Mouse (Mus musculus): ENCODE results near the gene Olfr221. TPM values are rescaled to one million over a fixed set of nuclear protein-coding genes. Genes with fewer than 3 reads are reported as not detected.

Olfr221 gene
- polyA plus RNA-seq, 1 experiment from 2014 or later = not detected

GRCm38 (mm10) chr14:51989461-51989970 lies 52.7 kb downstream of the Olfr221 start:
- ATAC-seq (no peak), DNase-seq (no peak)
- H3K4me1 ChIP-seq (ENCODE audit: insufficient read depth) = peaks cover 25% of the 10 kb centered on the region
- no peak overlapping the region for H3K9ac ChIP-seq (replicated peaks)
- 0 out of 2 replicates have a peak overlapping the region, but pooled peaks have one; percentile 26 for H3K4me2 ChIP-seq (ENCODE audit: low read depth, low read length)
- no peaks in the 10 kb centered on the region for H3K27me3 ChIP-seq (ENCODE audit: insufficient read depth, low read length)
- no peaks in the 10 kb centered on the region for H3K9me3 ChIP-seq (ENCODE audit: low read length)
- WGBS (ENCODE audit: insufficient replicate concordance) = 59% methylated on average over 12 of the region's 12 CpGs
- TF ChIP-seq EP300 (IDR thresholded peaks at IDR 0.05; ENCODE audit: low read depth) = no peak
- no peak for TF ChIP-seq CTCF (IDR thresholded peaks at IDR 0.05; ENCODE audit: low read depth)
- H3K36me3 ChIP-seq (replicated peaks; ENCODE audit: insufficient read depth, low read length) = peaks cover 20% of the 10 kb centered on the region; the same call in 1 of the 2 replicates
- no peak overlapping the region for H3K4me3 ChIP-seq (ENCODE audit: low read depth, low read length)
- no peak overlapping the region for H3K27ac ChIP-seq (ENCODE audit: low read depth)

- no peak for TF ChIP-seq CTCF (IDR thresholded peaks at IDR 0.05; ENCODE audit: low read depth)
- no peak for TF ChIP-seq EP300 (IDR thresholded peaks at IDR 0.05; ENCODE audit: low read depth)
- ATAC-seq = no peak
- no peak overlapping the region for H3K4me3 ChIP-seq (ENCODE audit: low read depth, low read length)
- H3K27ac ChIP-seq (ENCODE audit: low read depth) = no peak overlapping the region
- H3K4me1 ChIP-seq (ENCODE audit: insufficient read depth) = peaks cover 32% of the 10 kb centered on the region
- 84% methylated on average over 12 of the region's 12 CpGs for WGBS (ENCODE audit: insufficient replicate concordance)
- H3K9ac ChIP-seq (replicated peaks) = no peak overlapping the region
- H3K4me2 ChIP-seq (ENCODE audit: low read depth, low read length) = no peak overlapping the region
- no peaks in the 10 kb centered on the region for H3K9me3 ChIP-seq (ENCODE audit: low read length)
- H3K36me3 ChIP-seq (replicated peaks; ENCODE audit: insufficient read depth, low read length) = peaks cover 17% of the 10 kb centered on the region; the same call in 1 of the 2 replicates
- peak; percentile 11 for DNase-seq
- H3K27me3 ChIP-seq (ENCODE audit: insufficient read depth, low read length) = no peaks in the 10 kb centered on the region; the same call in 1 of the 2 replicates
Measured at GRCm38 (mm10) chr14:51988731-51989130, 53.5 kb downstream of the Olfr221 start.

DNA sequence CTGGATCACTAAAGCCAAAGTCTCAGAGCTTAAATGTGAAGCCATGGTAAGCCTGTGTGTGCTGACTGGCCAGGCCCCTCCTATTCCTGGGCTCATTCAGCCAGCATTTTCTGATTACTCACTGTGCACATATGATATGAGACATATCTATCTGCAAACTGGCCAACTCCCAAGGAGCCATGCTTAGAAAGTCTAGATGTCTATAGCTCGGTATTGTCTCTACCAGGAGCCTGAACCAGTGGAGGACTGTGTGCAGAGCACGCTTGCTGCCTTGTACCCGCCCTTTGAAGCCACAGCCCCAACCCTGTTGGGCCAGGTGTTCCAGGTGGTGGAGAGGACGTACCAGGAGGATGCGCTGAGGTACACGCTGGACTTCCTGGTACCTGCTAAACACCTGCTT lies 55.1 kb downstream of the Olfr221 start:
- H3K4me1 ChIP-seq (ENCODE audit: insufficient read depth) = peaks cover 32% of the 10 kb centered on the region
- ATAC-seq (no peak), DNase-seq (peak; percentile 16)
- no peak overlapping the region for H3K4me3 ChIP-seq (ENCODE audit: low read depth, low read length)
- WGBS (ENCODE audit: insufficient replicate concordance) = 66% methylated on average over 6 of the region's 6 CpGs
- H3K9ac ChIP-seq (replicated peaks) = no peak overlapping the region
- peak overlapping the region; percentile 70; the same call in 1 of the 2 replicates for H3K27ac ChIP-seq (ENCODE audit: low read depth)
- peaks cover 16% of the 10 kb centered on the region; the same call in 1 of the 2 replicates for H3K36me3 ChIP-seq (replicated peaks; ENCODE audit: insufficient read depth, low read length)
- peak overlapping the region; percentile 100 for H3K4me2 ChIP-seq (ENCODE audit: low read depth, low read length)
- TF ChIP-seq EP300 (IDR thresholded peaks at IDR 0.05; ENCODE audit: low read depth) (peak; percentile 43; the same call in 1 of the 2 replicates), CTCF (IDR thresholded peaks at IDR 0.05; ENCODE audit: low read depth) (no peak)
- no peaks in the 10 kb centered on the region; the same call in 1 of the 2 replicates for H3K27me3 ChIP-seq (ENCODE audit: insufficient read depth, low read length)
- H3K9me3 ChIP-seq (ENCODE audit: low read length) = no peaks in the 10 kb centered on the region

DNA sequence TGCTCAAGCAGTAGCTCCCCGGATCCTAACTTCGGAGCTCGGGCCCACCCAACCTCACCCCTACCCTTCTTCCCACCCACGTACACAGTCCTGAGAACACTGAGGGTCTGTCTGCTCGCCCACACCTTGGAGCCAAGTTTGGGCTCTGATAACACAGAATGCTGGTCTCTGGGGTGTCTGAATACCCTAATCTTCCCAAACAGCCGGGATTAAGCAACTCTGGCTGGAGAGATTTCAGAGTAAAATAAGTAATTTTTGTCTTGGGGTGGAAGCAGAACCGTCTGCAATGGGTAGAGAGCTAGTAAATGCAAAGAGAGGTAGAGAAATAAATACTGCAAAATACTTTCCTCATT lies 56.1 kb downstream of the Olfr221 start:
- DNase-seq = no peak
- Histone ChIP-seq H3K9ac (replicated peaks) (peak overlapping the region; percentile 74), H3K9me3 (ENCODE audit: low read length) (no peaks in the 10 kb centered on the region), H3K27ac (ENCODE audit: low read depth) (peak overlapping the region; percentile 70), H3K4me3 (ENCODE audit: low read depth, low read length) (peak overlapping the region; percentile 74), H3K4me2 (ENCODE audit: low read depth, low read length) (peak overlapping the region; percentile 100), H3K4me1 (ENCODE audit: insufficient read depth) (peaks cover 32% of the 10 kb centered on the region), H3K27me3 (ENCODE audit: insufficient read depth, low read length) (no peaks in the 10 kb centered on the region; the same call in 1 of the 2 replicates), H3K36me3 (replicated peaks; ENCODE audit: insufficient read depth, low read length) (peaks cover 8% of the 10 kb centered on the region; the same call in 1 of the 2 replicates)
- TF ChIP-seq CTCF (IDR thresholded peaks at IDR 0.05; ENCODE audit: low read depth) = no peak
- TF ChIP-seq EP300 (IDR thresholded peaks at IDR 0.05; ENCODE audit: low read depth) = peak; percentile 57
- WGBS (ENCODE audit: insufficient replicate concordance) = 10% methylated on average over 7 of the region's 7 CpGs
- ATAC-seq = peak; percentile 40

GRCm38 (mm10) chr14:51985301-51986152 lies 56.7 kb downstream of the Olfr221 start:
- DNase-seq = peak; percentile 52
- Histone ChIP-seq H3K4me1 (ENCODE audit: insufficient read depth) (peaks cover 32% of the 10 kb centered on the region), H3K4me2 (ENCODE audit: low read depth, low read length) (peak overlapping the region; percentile 100), H3K27me3 (ENCODE audit: insufficient read depth, low read length) (no peaks in the 10 kb centered on the region; the same call in 1 of the 2 replicates), H3K36me3 (replicated peaks; ENCODE audit: insufficient read depth, low read length) (peaks cover 4% of the 10 kb centered on the region; the same call in 1 of the 2 replicates), H3K4me3 (ENCODE audit: low read depth, low read length) (peak overlapping the region; percentile 74), H3K9ac (replicated peaks) (peak overlapping the region; percentile 74), H3K27ac (ENCODE audit: low read depth) (peak overlapping the region; percentile 70), H3K9me3 (ENCODE audit: low read length) (no peaks in the 10 kb centered on the region)
- ATAC-seq = peak; percentile 57
- no peak for TF ChIP-seq EP300 (IDR thresholded peaks at IDR 0.05; ENCODE audit: low read depth)
- no peak for TF ChIP-seq CTCF (IDR thresholded peaks at IDR 0.05; ENCODE audit: low read depth)
- WGBS (ENCODE audit: insufficient replicate concordance) = 3% methylated on average over 27 of the region's 27 CpGs

Measured in liver, postnatal 0 days (tissue).